Mouse (Mus musculus): ENCODE results near the gene Zranb1.
A peak's percentile ranks its signal among the peaks of the same experiment; 100 is the strongest.

Gene Zranb1

GRCm38 (mm10) chr7:133003421-133003820 is 72.5 kb downstream of the Zranb1 start:
- peak; percentile 77 for DNase-seq

GRCm38 (mm10) chr7:133005772-133006171 is 74.8 kb downstream of the Zranb1 start:
- no peak for DNase-seq

- no peak for DNase-seq
These were observed 76.4 kb downstream of the Zranb1 start for GRCm38 (mm10) chr7:133007343-133007742.

GRCm38 (mm10) chr7:133008663-133009062 is 77.7 kb downstream of the Zranb1 start:
- no peak for DNase-seq

GRCm38 (mm10) chr7:133009676-133010075 is 78.7 kb downstream of the Zranb1 start:
- DNase-seq, result no peak

- no peak for DNase-seq
These were observed 79.5 kb downstream of the Zranb1 start for GRCm38 (mm10) chr7:133010477-133010876.

GRCm38 (mm10) chr7:133011191-133011590 is 80.2 kb downstream of the Zranb1 start:
- DNase-seq, result no peak

- DNase-seq, result no peak
These were observed 80.7 kb downstream of the Zranb1 start for GRCm38 (mm10) chr7:133011611-133012010.

GRCm38 (mm10) chr7:133012637-133013366 is 81.9 kb downstream of the Zranb1 start:
- DNase-seq, result no peak

GRCm38 (mm10) chr7:133013923-133014322 is 83.0 kb downstream of the Zranb1 start:
- DNase-seq, result no peak

- DNase-seq, result no peak
These were observed 83.7 kb downstream of the Zranb1 start for GRCm38 (mm10) chr7:133014631-133015030.

GRCm38 (mm10) chr7:133015416-133016070 is 84.6 kb downstream of the Zranb1 start:
- no peak for DNase-seq

GRCm38 (mm10) chr7:133018961-133019360 is 88.0 kb downstream of the Zranb1 start:
- DNase-seq, result no peak

- no peak for DNase-seq
These were observed 88.6 kb downstream of the Zranb1 start for GRCm38 (mm10) chr7:133019481-133020020.

- no peak for DNase-seq
These were observed 93.8 kb downstream of the Zranb1 start for GRCm38 (mm10) chr7:133024694-133025093.

- no peak for DNase-seq
These were observed 97.0 kb downstream of the Zranb1 start for GRCm38 (mm10) chr7:133027930-133028329.

GRCm38 (mm10) chr7:133029004-133029403 is 98.1 kb downstream of the Zranb1 start:
- DNase-seq, result no peak

GRCm38 (mm10) chr7:133029496-133030047 is 98.6 kb downstream of the Zranb1 start:
- no peak for DNase-seq

GRCm38 (mm10) chr7:133032589-133033203 is 101.8 kb downstream of the Zranb1 start:
- peak; percentile 10 for DNase-seq

- DNase-seq, result no peak
These were observed 105.0 kb downstream of the Zranb1 start for GRCm38 (mm10) chr7:133035901-133036300.
